Mouse (Mus musculus) midbrain, embryonic 12.5 days (tissue): ENCODE results near the gene Dtnbp1. TPM values are rescaled to one million over a fixed set of nuclear protein-coding genes. Genes with fewer than 3 reads are reported as not detected.

Source experiments
- ATAC-seq: fragments of 200-750 bp; cut with Nextera tagmentation; 2 replicates; pipeline ENCODE4 v1.8.0; 2017; ENCODE audit warnings: low read depth, moderate TSS enrichment, moderate library complexity; ENCODE audit not compliant: low FRiP score
- H3K27ac ChIP-seq: fragments of 300-500 bp; sonication (generic); replicated peaks from 2 replicates; pipeline ENCODE4 v1.5.1; 2016; ENCODE audit warnings: mild to moderate bottlenecking
- H3K27me3 ChIP-seq: fragments of 300-500 bp; sonication (generic); 2 replicates; pipeline ENCODE4 v1.6.1; 2016; ENCODE audit warnings: mild to moderate bottlenecking
- H3K36me3 ChIP-seq: fragments of 300-500 bp; sonication (generic); 2 replicates; pipeline ENCODE4 v1.6.1; 2016
- H3K4me1 ChIP-seq: fragments of 300-500 bp; sonication (generic); 2 replicates; pipeline ENCODE4 v1.6.1; 2016
- H3K4me2 ChIP-seq: fragments of 300-500 bp; sonication (generic); replicated peaks from 2 replicates; pipeline ENCODE4 v1.6.1; 2016; ENCODE audit warnings: mild to moderate bottlenecking, moderate library complexity
- H3K4me3 ChIP-seq: fragments of 300-500 bp; sonication (generic); 2 replicates; pipeline ENCODE4 v1.5.1; 2016; ENCODE audit warnings: mild to moderate bottlenecking
- H3K9ac ChIP-seq: fragments of 300-500 bp; sonication (generic); replicated peaks from 2 replicates; pipeline ENCODE4 v1.6.1; 2016; ENCODE audit warnings: mild to moderate bottlenecking, moderate library complexity
- H3K9me3 ChIP-seq: fragments of 300-500 bp; sonication (generic); 2 replicates; pipeline ENCODE4 v1.6.1; 2016; ENCODE audit warnings: mild to moderate bottlenecking
- WGBS: fragments of 180-500 bp; shearing (Covaris S2); methylation state at CpG from one replicate; pipeline ENCODE4 v1.1.7; 2016; 5-methylcytosine and 5-hydroxymethylcytosine counted together
- polyA plus RNA-seq: library from polyadenylated mRNA; unstranded; fragments of >200 nt; fragmentation: Nextera tagmentation; extraction: Ambion mirVana; gene quantifications from 2 replicates; pipeline ENCODE4 v1.2.1, GENCODE M21; 2016

The Dtnbp1 gene
- polyA plus RNA-seq, 1 experiment from 2014 or later = 80.9 TPM

DNA sequence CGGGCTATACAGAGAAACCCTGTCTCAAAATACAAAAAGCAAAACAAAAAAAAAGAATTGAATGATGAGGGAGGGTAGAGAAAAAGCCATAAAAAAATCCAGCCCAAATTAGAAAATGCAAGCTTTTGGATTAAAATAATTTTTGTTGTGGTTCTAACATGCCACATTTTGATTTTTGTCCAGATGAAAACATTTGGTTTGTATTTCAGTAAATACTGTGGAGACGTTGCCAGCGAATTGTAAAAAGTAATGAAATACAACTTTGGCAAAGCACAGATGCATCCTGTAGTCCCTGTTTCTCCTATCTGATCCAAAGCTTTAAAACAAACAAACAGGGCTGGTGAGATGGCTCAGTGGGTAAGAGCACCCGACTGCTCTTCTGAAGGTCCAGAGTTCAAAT is 120.9 kb downstream of the Dtnbp1 start:
- peaks cover 14% of the 10 kb centered on the region; the same call in 1 of the 2 replicates for H3K36me3 ChIP-seq
- peaks cover 24% of the 10 kb centered on the region for H3K4me1 ChIP-seq
- WGBS = 89% methylated on average over 4 of the region's 4 CpGs
- H3K9ac ChIP-seq = no peak overlapping the region
- ATAC-seq = no peak
- H3K27me3 ChIP-seq = no peaks in the 10 kb centered on the region
- no peak overlapping the region for H3K27ac ChIP-seq
- no peak overlapping the region for H3K4me2 ChIP-seq
- no peak overlapping the region for H3K4me3 ChIP-seq
- no peaks in the 10 kb centered on the region for H3K9me3 ChIP-seq

DNA sequence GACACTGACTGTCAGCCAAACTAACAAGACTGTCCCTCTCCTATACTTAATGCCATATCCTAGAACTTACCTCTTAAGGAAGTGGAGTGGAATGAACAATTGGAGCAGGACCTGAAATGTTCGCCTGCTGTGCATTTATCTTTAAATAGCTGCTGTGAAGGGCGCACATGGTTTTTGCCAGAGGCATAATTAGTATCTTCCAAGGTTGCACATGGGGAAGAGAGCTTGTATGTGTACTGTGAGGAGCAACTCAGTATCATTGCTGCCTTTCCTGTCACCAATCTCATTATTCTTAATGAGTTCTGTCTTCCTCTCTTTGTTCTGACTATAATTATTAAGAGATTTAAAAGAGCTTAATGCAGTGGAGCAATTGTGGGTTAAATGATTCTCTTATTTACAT is 125.1 kb downstream of the Dtnbp1 start:
- no peaks in the 10 kb centered on the region for H3K27me3 ChIP-seq
- peaks cover 11% of the 10 kb centered on the region for H3K36me3 ChIP-seq
- no peak overlapping the region for H3K4me2 ChIP-seq
- peaks cover 28% of the 10 kb centered on the region for H3K4me1 ChIP-seq
- no peaks in the 10 kb centered on the region for H3K9me3 ChIP-seq
- no peak overlapping the region for H3K9ac ChIP-seq
- ATAC-seq = no peak
- no peak overlapping the region for H3K4me3 ChIP-seq
- no peak overlapping the region for H3K27ac ChIP-seq
- 65% methylated on average over 2 of the region's 2 CpGs for WGBS

Other genes with a start within 250 kb of the Dtnbp1 start
- not detected in 2 replicates for gene Gm9817, start 76.5 kb upstream of the Dtnbp1 start, polyA plus RNA-seq